Comparison of ENCODE assay signal across 26 mouse cellular contexts in genomic region chr11:98374266-98374665, GRCm38 (mm10). TPM values are rescaled to one million over a fixed set of nuclear protein-coding genes. Genes with fewer than 3 reads are reported as not detected.
DNase-seq lines count a peak whose midpoint lies in the region; ATAC-seq lines count a peak whose summit lies in the region.
"Had no signal": no experiment of that assay in that cellular context is flagged by ENCODE, and none has a peak within 500 bp of the region (broad histone marks: within the 10 kb centered on the region; RNA-seq: fewer than 3 reads in every experiment).

No protein-coding gene starts in this region.

- H3K27me3 ChIP-seq in embryonic facial prominence, embryonic 13.5 days, result no peaks in the 10 kb centered on the region
- H3K27me3 ChIP-seq in embryonic facial prominence, embryonic 10.5 days (replicated peaks; ENCODE audit: low read depth, poor library complexity, severe bottlenecking), result no peaks in the 10 kb centered on the region
- H3K27me3 ChIP-seq in hindbrain, embryonic 13.5 days, result no peaks in the 10 kb centered on the region
- H3K27me3 ChIP-seq in hindbrain, embryonic 16.5 days (replicated peaks; ENCODE audit: control insufficient read depth, insufficient read depth, low read length), result no peaks in the 10 kb centered on the region
- H3K27me3 ChIP-seq in heart, embryonic 11.5 days (ENCODE audit: control insufficient read depth, insufficient read depth, low read length), result no peaks in the 10 kb centered on the region
- no peaks in the 10 kb centered on the region for H3K27me3 ChIP-seq in liver, embryonic 11.5 days (replicated peaks; ENCODE audit: control insufficient read depth, insufficient read depth, low read length)
- H3K27me3 ChIP-seq: embryonic facial prominence, embryonic 15.5 days; hindbrain, embryonic 12.5 days; intestine, embryonic 15.5 days; lung, embryonic 15.5 days had no signal

- H3K27ac ChIP-seq in embryonic facial prominence, embryonic 13.5 days, result no peak overlapping the region
- H3K27ac ChIP-seq in embryonic facial prominence, embryonic 10.5 days (replicated peaks), result no peak overlapping the region
- H3K27ac ChIP-seq in hindbrain, embryonic 13.5 days, result peak overlapping the region; percentile 13; the same call in 1 of the 2 replicates
- H3K27ac ChIP-seq in hindbrain, embryonic 16.5 days (ENCODE audit: low read depth, low read length), result no peak overlapping the region
- H3K27ac ChIP-seq in heart, embryonic 11.5 days (ENCODE audit: low read depth, low read length), result peak overlapping the region; percentile 80
- H3K27ac ChIP-seq in liver, embryonic 11.5 days (ENCODE audit: low read depth, low read length), result no peak overlapping the region
- H3K27ac ChIP-seq: embryonic facial prominence, embryonic 15.5 days; hindbrain, embryonic 12.5 days; intestine, embryonic 15.5 days; lung, embryonic 15.5 days; macrophage had no signal

- peaks cover 62% of the 10 kb centered on the region for H3K36me3 ChIP-seq in embryonic facial prominence, embryonic 13.5 days
- H3K36me3 ChIP-seq in embryonic facial prominence, embryonic 10.5 days (replicated peaks), result peaks cover 58% of the 10 kb centered on the region
- peaks cover 55% of the 10 kb centered on the region for H3K36me3 ChIP-seq in hindbrain, embryonic 13.5 days
- H3K36me3 ChIP-seq in hindbrain, embryonic 16.5 days (ENCODE audit: control insufficient read depth, insufficient read depth, low read length), result peaks cover 24% of the 10 kb centered on the region
- H3K36me3 ChIP-seq in heart, embryonic 11.5 days (ENCODE audit: control insufficient read depth, insufficient read depth, low read length), result peaks cover 19% of the 10 kb centered on the region
- H3K36me3 ChIP-seq in liver, embryonic 11.5 days (ENCODE audit: control insufficient read depth, insufficient read depth, low read length), result peaks cover 21% of the 10 kb centered on the region

- no peak for ATAC-seq in embryonic facial prominence, embryonic 13.5 days (ENCODE audit: insufficient number of reproducible peaks, insufficient read depth, low FRiP score, low TSS enrichment, low read depth)
- ATAC-seq in hindbrain, embryonic 13.5 days (ENCODE audit: low FRiP score), result no peak
- no peak for ATAC-seq in hindbrain, embryonic 16.5 days
- 0 out of 2 replicates have a peak, but pooled peaks have one; percentile 21 for ATAC-seq in heart, embryonic 11.5 days (replicated peaks; ENCODE audit: insufficient number of reproducible peaks, low FRiP score, low TSS enrichment)
- no peak for ATAC-seq in liver, embryonic 11.5 days (replicated peaks; ENCODE audit: low FRiP score)
- ATAC-seq: CD4-positive, CD25-positive, alpha-beta regulatory T cell, adult 4 months; forebrain, postnatal 0 days; intestine, embryonic 15.5 days had no signal

- 0 out of 2 replicates have a peak overlapping the region, but pooled peaks have one; percentile 32 for H3K9ac ChIP-seq in embryonic facial prominence, embryonic 13.5 days
- peak overlapping the region; percentile 10; the same call in 1 of the 2 replicates for H3K9ac ChIP-seq in hindbrain, embryonic 13.5 days
- H3K9ac ChIP-seq in hindbrain, embryonic 16.5 days (ENCODE audit: low read depth, low read length), result no peak overlapping the region
- H3K9ac ChIP-seq in heart, embryonic 11.5 days (ENCODE audit: low read depth, low read length), result 0 out of 2 replicates have a peak overlapping the region, but pooled peaks have one; percentile 3
- no peak overlapping the region for H3K9ac ChIP-seq in liver, embryonic 11.5 days (ENCODE audit: low read depth, low read length)
- H3K9ac ChIP-seq: embryonic facial prominence, embryonic 15.5 days; forebrain, postnatal 0 days; hindbrain, embryonic 12.5 days; intestine, embryonic 15.5 days; lung, embryonic 15.5 days had no signal

- no peak overlapping the region for H3K4me3 ChIP-seq in embryonic facial prominence, embryonic 13.5 days
- H3K4me3 ChIP-seq in embryonic facial prominence, embryonic 10.5 days, result no peak overlapping the region
- no peak overlapping the region for H3K4me3 ChIP-seq in hindbrain, embryonic 13.5 days
- H3K4me3 ChIP-seq in hindbrain, embryonic 16.5 days (ENCODE audit: low read length), result no peak overlapping the region
- no peak overlapping the region for H3K4me3 ChIP-seq in heart, embryonic 11.5 days (ENCODE audit: low read depth, low read length)
- H3K4me3 ChIP-seq in liver, embryonic 11.5 days (ENCODE audit: low read depth, low read length), result no peak overlapping the region
- H3K4me3 ChIP-seq: embryonic facial prominence, embryonic 15.5 days; hindbrain, embryonic 12.5 days; intestine, embryonic 15.5 days; lung, embryonic 15.5 days had no signal

- 89% methylated on average over 8 of the region's 8 CpGs for WGBS in embryonic facial prominence, embryonic 13.5 days
- 83% methylated on average over 8 of the region's 8 CpGs for WGBS in embryonic facial prominence, embryonic 10.5 days
- WGBS in hindbrain, embryonic 13.5 days, result 63% methylated on average over 8 of the region's 8 CpGs
- 53% methylated on average over 8 of the region's 8 CpGs for WGBS in hindbrain, embryonic 16.5 days
- 44% methylated on average over 8 of the region's 8 CpGs for WGBS in heart, embryonic 11.5 days (ENCODE audit: insufficient replicate concordance)
- 88% methylated on average over 8 of the region's 8 CpGs for WGBS in liver, embryonic 11.5 days

- no peaks in the 10 kb centered on the region for H3K9me3 ChIP-seq in embryonic facial prominence, embryonic 13.5 days
- no peaks in the 10 kb centered on the region for H3K9me3 ChIP-seq in embryonic facial prominence, embryonic 10.5 days
- no peaks in the 10 kb centered on the region for H3K9me3 ChIP-seq in hindbrain, embryonic 13.5 days
- no peaks in the 10 kb centered on the region for H3K9me3 ChIP-seq in hindbrain, embryonic 16.5 days (ENCODE audit: control insufficient read depth, low read length)
- H3K9me3 ChIP-seq in heart, embryonic 11.5 days (replicated peaks; ENCODE audit: control insufficient read depth, low read length), result no peaks in the 10 kb centered on the region
- no peaks in the 10 kb centered on the region for H3K9me3 ChIP-seq in liver, embryonic 11.5 days (ENCODE audit: control insufficient read depth, low read length)
- H3K9me3 ChIP-seq: embryonic facial prominence, embryonic 15.5 days; G1E; hindbrain, embryonic 12.5 days; intestine, embryonic 15.5 days; lung, embryonic 15.5 days had no signal

- peaks cover 14% of the 10 kb centered on the region for H3K4me1 ChIP-seq in embryonic facial prominence, embryonic 13.5 days
- H3K4me1 ChIP-seq in embryonic facial prominence, embryonic 10.5 days, result peaks cover 26% of the 10 kb centered on the region
- H3K4me1 ChIP-seq in hindbrain, embryonic 13.5 days (replicated peaks), result peaks cover 41% of the 10 kb centered on the region
- H3K4me1 ChIP-seq in hindbrain, embryonic 16.5 days (ENCODE audit: control insufficient read depth, insufficient read depth, low read depth, low read length), result peaks cover 15% of the 10 kb centered on the region
- peaks cover 74% of the 10 kb centered on the region for H3K4me1 ChIP-seq in heart, embryonic 11.5 days (ENCODE audit: control insufficient read depth, insufficient read depth, low read length)
- H3K4me1 ChIP-seq in liver, embryonic 11.5 days (replicated peaks; ENCODE audit: control insufficient read depth, insufficient read depth, low read length), result peaks cover 2% of the 10 kb centered on the region; the same call in 1 of the 2 replicates

- intact Hi-C loops in heart, postnatal 14 days (cut with DNase I), result no loop called here

- no peak for DNase-seq in embryonic facial prominence, embryonic 10.5 days (ENCODE audit: low spot score)
- peak; percentile 47 to 68 for DNase-seq in heart, postnatal 14 days
- DNase-seq in liver, embryonic 11.5 days (ENCODE audit: low spot score), result no peak
- DNase-seq in ovary, postnatal 14 days (ENCODE audit: low spot score), result no peak
- DNase-seq: cerebellum, adult 9-10 months; forebrain, postnatal 0 days; gastrocnemius, postnatal 14 days; layer of hippocampus, postnatal 36 days; right cerebral cortex, adult 18-20 months; spleen, adult 18-20 months; thymus, adult 2 months had no signal

- no peak overlapping the region for H3K4me2 ChIP-seq in embryonic facial prominence, embryonic 13.5 days
- no peak overlapping the region for H3K4me2 ChIP-seq in hindbrain, embryonic 13.5 days
- H3K4me2 ChIP-seq in hindbrain, embryonic 16.5 days (ENCODE audit: low read length), result no peak overlapping the region
- peak overlapping the region; percentile 32 for H3K4me2 ChIP-seq in heart, embryonic 11.5 days
- no peak overlapping the region for H3K4me2 ChIP-seq in liver, embryonic 11.5 days
- H3K4me2 ChIP-seq: embryonic facial prominence, embryonic 15.5 days; hindbrain, embryonic 12.5 days; intestine, embryonic 15.5 days; lung, embryonic 15.5 days had no signal

RNA-seq across cellular contexts. Expression of gene Tcap, which starts 9.3 kb away (rescaled TPM):
- polyA plus RNA-seq in embryonic facial prominence, embryonic 13.5 days (2015; fragmentation: Nextera tagmentation; extraction: Ambion mirVana), result 0.89 and 1.1 TPM in 2 replicates
- polyA plus RNA-seq in embryonic facial prominence, embryonic 10.5 days (2016; fragmentation: Nextera tagmentation; extraction: Ambion mirVana), result not detected in 2 replicates
- 0.21 and 0.35 TPM in 2 replicates for polyA plus RNA-seq in hindbrain, embryonic 13.5 days (2015; fragmentation: Nextera tagmentation; extraction: Ambion mirVana)
- polyA plus RNA-seq in hindbrain, embryonic 16.5 days (2015; fragmentation: Nextera tagmentation; extraction: Ambion mirVana), result 0.16 and 1.7 TPM in 2 replicates
- 149 and 151 TPM in 2 replicates for polyA plus RNA-seq in heart, embryonic 11.5 days (2014; fragmentation: Nextera tagmentation; extraction: Ambion mirVana)
- total RNA-seq in heart, postnatal 14 days (2021), result 100 to 1,000 TPM; 841 to 967 TPM
- polyA plus RNA-seq in liver, embryonic 11.5 days (2014; fragmentation: Nextera tagmentation; extraction: Ambion mirVana), result 0.65 and 0.89 TPM in 2 replicates
- total RNA-seq: forebrain, postnatal 0 days; G1E; midbrain, postnatal 0 days had no signal
- polyA plus RNA-seq: CD4-positive, CD25-positive, alpha-beta regulatory T cell, adult 4 months; forebrain, postnatal 0 days; G1E; midbrain, postnatal 0 days had no signal

RNA-seq across cellular contexts. Expression of gene Pnmt, which starts 12.0 kb away (rescaled TPM):
- 0.45 and 1.3 TPM in 2 replicates for polyA plus RNA-seq in embryonic facial prominence, embryonic 13.5 days (2015; fragmentation: Nextera tagmentation; extraction: Ambion mirVana)
- polyA plus RNA-seq in embryonic facial prominence, embryonic 10.5 days (2016; fragmentation: Nextera tagmentation; extraction: Ambion mirVana), result 0.17 and 0.30 TPM in 2 replicates
- 3.2 and 4.2 TPM in 2 replicates for polyA plus RNA-seq in hindbrain, embryonic 13.5 days (2015; fragmentation: Nextera tagmentation; extraction: Ambion mirVana)
- polyA plus RNA-seq in hindbrain, embryonic 16.5 days (2015; fragmentation: Nextera tagmentation; extraction: Ambion mirVana), result 4.5 and 4.9 TPM in 2 replicates
- polyA plus RNA-seq in heart, embryonic 11.5 days (2014; fragmentation: Nextera tagmentation; extraction: Ambion mirVana), result 3.9 and 4.8 TPM in 2 replicates
- total RNA-seq in heart, postnatal 14 days (2021), result under 1 TPM; 0.41 to 0.61 TPM
- polyA plus RNA-seq in liver, embryonic 11.5 days (2014; fragmentation: Nextera tagmentation; extraction: Ambion mirVana), result 0.53 and 0.88 TPM in 2 replicates
- total RNA-seq: G1E; layer of hippocampus, postnatal 36 days; liver, adult 2 months had no signal
- polyA plus RNA-seq: CD4-positive, CD25-positive, alpha-beta regulatory T cell, adult 4 months; G1E; intestine, embryonic 15.5 days; large intestine, adult 2 months; liver, adult 2 months; macrophage; stomach, embryonic 14.5 days had no signal

RNA-seq across cellular contexts. Expression of gene Stard3, which starts 16.1 kb away (rescaled TPM):
- 38.3 and 42.3 TPM in 2 replicates for polyA plus RNA-seq in embryonic facial prominence, embryonic 13.5 days (2015; fragmentation: Nextera tagmentation; extraction: Ambion mirVana)
- 40.8 and 41.7 TPM in 2 replicates for polyA plus RNA-seq in embryonic facial prominence, embryonic 10.5 days (2016; fragmentation: Nextera tagmentation; extraction: Ambion mirVana)
- polyA plus RNA-seq in hindbrain, embryonic 13.5 days (2015; fragmentation: Nextera tagmentation; extraction: Ambion mirVana), result 44.4 and 44.7 TPM in 2 replicates
- polyA plus RNA-seq in hindbrain, embryonic 16.5 days (2015; fragmentation: Nextera tagmentation; extraction: Ambion mirVana), result 39.0 and 39.9 TPM in 2 replicates
- polyA plus RNA-seq in heart, embryonic 11.5 days (2014; fragmentation: Nextera tagmentation; extraction: Ambion mirVana), result 39.6 and 40.6 TPM in 2 replicates
- 10 to 100 TPM; 21.7 to 23.3 TPM for total RNA-seq in heart, postnatal 14 days (2021)
- 25.3 and 28.9 TPM in 2 replicates for polyA plus RNA-seq in liver, embryonic 11.5 days (2014; fragmentation: Nextera tagmentation; extraction: Ambion mirVana)

RNA-seq across cellular contexts. Expression of gene Pgap3, which starts 26.0 kb away (rescaled TPM):
- polyA plus RNA-seq in embryonic facial prominence, embryonic 13.5 days (2015; fragmentation: Nextera tagmentation; extraction: Ambion mirVana), result 10.9 and 11.3 TPM in 2 replicates
- 9.6 TPM in 2 replicates for polyA plus RNA-seq in embryonic facial prominence, embryonic 10.5 days (2016; fragmentation: Nextera tagmentation; extraction: Ambion mirVana)
- 9.4 and 10.4 TPM in 2 replicates for polyA plus RNA-seq in hindbrain, embryonic 13.5 days (2015; fragmentation: Nextera tagmentation; extraction: Ambion mirVana)
- polyA plus RNA-seq in hindbrain, embryonic 16.5 days (2015; fragmentation: Nextera tagmentation; extraction: Ambion mirVana), result 8.2 and 9.3 TPM in 2 replicates
- 10.6 and 13.7 TPM in 2 replicates for polyA plus RNA-seq in heart, embryonic 11.5 days (2014; fragmentation: Nextera tagmentation; extraction: Ambion mirVana)
- total RNA-seq in heart, postnatal 14 days (2021), result 10 to 100 TPM; 11.7 to 11.9 TPM
- 6.4 and 8.5 TPM in 2 replicates for polyA plus RNA-seq in liver, embryonic 11.5 days (2014; fragmentation: Nextera tagmentation; extraction: Ambion mirVana)

RNA-seq across cellular contexts. Expression of gene Ppp1r1b, which starts 26.1 kb away (rescaled TPM):
- 1.2 and 2.0 TPM in 2 replicates for polyA plus RNA-seq in embryonic facial prominence, embryonic 13.5 days (2015; fragmentation: Nextera tagmentation; extraction: Ambion mirVana)
- polyA plus RNA-seq in embryonic facial prominence, embryonic 10.5 days (2016; fragmentation: Nextera tagmentation; extraction: Ambion mirVana), result 0.26 and 0.30 TPM in 2 replicates
- 1.1 and 2.4 TPM in 2 replicates for polyA plus RNA-seq in hindbrain, embryonic 13.5 days (2015; fragmentation: Nextera tagmentation; extraction: Ambion mirVana)
- polyA plus RNA-seq in hindbrain, embryonic 16.5 days (2015; fragmentation: Nextera tagmentation; extraction: Ambion mirVana), result 7.7 and 9.3 TPM in 2 replicates
- polyA plus RNA-seq in heart, embryonic 11.5 days (2014; fragmentation: Nextera tagmentation; extraction: Ambion mirVana), result 13.6 and 15.3 TPM in 2 replicates
- 1 to 10 TPM; 1.8 to 3.0 TPM for total RNA-seq in heart, postnatal 14 days (2021)
- 0.38 TPM in 1 of 2 replicates, not detected in the other for polyA plus RNA-seq in liver, embryonic 11.5 days (2014; fragmentation: Nextera tagmentation; extraction: Ambion mirVana)
- total RNA-seq: G1E had no signal
- polyA plus RNA-seq: CD4-positive, CD25-positive, alpha-beta regulatory T cell, adult 4 months; G1E; macrophage had no signal

Comparison
In these comparisons a context has a peak if more than half of its experiments do, and no peak if none do; other contexts are left out.
1. H3K27ac ChIP-seq: peak in hindbrain, embryonic 13.5 days (single experiment) and heart, embryonic 11.5 days (single experiment); none in embryonic facial prominence, embryonic 13.5 days (single experiment), embryonic facial prominence, embryonic 10.5 days (single experiment), hindbrain, embryonic 16.5 days (single experiment) and liver, embryonic 11.5 days (single experiment).
2. H3K9ac ChIP-seq: peak in embryonic facial prominence, embryonic 13.5 days (single experiment), hindbrain, embryonic 13.5 days (single experiment) and heart, embryonic 11.5 days (single experiment); none in hindbrain, embryonic 16.5 days (single experiment) and liver, embryonic 11.5 days (single experiment).
3. DNase-seq: peak in heart, postnatal 14 days (2 of 2); none in embryonic facial prominence, embryonic 10.5 days (single experiment), liver, embryonic 11.5 days (single experiment) and ovary, postnatal 14 days (single experiment).
4. RNA of gene Tcap, which starts 9.3 kb away (polyA plus RNA-seq): 149 to 151 TPM in heart, embryonic 11.5 days; 0.65 to 0.89 TPM in liver, embryonic 11.5 days, 0.89 to 1.1 TPM in embryonic facial prominence, embryonic 13.5 days, 0.21 to 0.35 TPM in hindbrain, embryonic 13.5 days, 0.16 to 1.7 TPM in hindbrain, embryonic 16.5 days and not detected in embryonic facial prominence, embryonic 10.5 days; every median in the first group is over 10 times any median in the second.